Mouse (Mus musculus): ENCODE results near the gene Rnaseh2a. TPM values are rescaled to one million over a fixed set of nuclear protein-coding genes. Genes with fewer than 3 reads are reported as not detected.
A peak's percentile ranks its signal among the peaks of the same experiment; 100 is the strongest.

Rnaseh2a gene
- total and polyA plus RNA-seq, 2 experiments from 2014 or later: 57.3 to 57.9 TPM

- Histone ChIP-seq H3K4me3 (ENCODE audit: low read depth, low read length) (no peak overlapping the region), H3K36me3 (replicated peaks; ENCODE audit: control insufficient read depth, insufficient read depth, low read length) (no peaks in the 10 kb centered on the region), H3K9ac (replicated peaks; ENCODE audit: low read depth, low read length) (no peak overlapping the region), H3K27me3 (ENCODE audit: control insufficient read depth, insufficient read depth, low read length) (no peaks in the 10 kb centered on the region), H3K4me1 (ENCODE audit: control insufficient read depth, insufficient read depth) (peaks cover 27% of the 10 kb centered on the region), H3K9me3 (replicated peaks; ENCODE audit: control insufficient read depth, low read length) (no peaks in the 10 kb centered on the region), H3K4me2 (ENCODE audit: low read depth, low read length) (no peak overlapping the region), H3K27ac (ENCODE audit: low read depth) (no peak overlapping the region)
- DNase-seq (ENCODE audit: low spot score) (no peak), ATAC-seq (ENCODE audit: insufficient read depth, low read depth) (no peak)
- 79% methylated on average over 5 of the region's 5 CpGs for WGBS
- TF ChIP-seq EP300 (IDR thresholded peaks at IDR 0.05; ENCODE audit: low read depth) (no peak), CTCF (IDR thresholded peaks at IDR 0.05; ENCODE audit: low read depth) (no peak)
These were observed 17.8 kb upstream of the Rnaseh2a start for GRCm38 (mm10) chr8:84987388-84987787.

GRCm38 (mm10) chr8:84986379-84986945, 16.9 kb upstream of the Rnaseh2a start:
- Histone ChIP-seq H3K27me3 (ENCODE audit: control insufficient read depth, insufficient read depth, low read length) (no peaks in the 10 kb centered on the region), H3K27ac (ENCODE audit: low read depth) (peak overlapping the region; percentile 75), H3K9me3 (replicated peaks; ENCODE audit: control insufficient read depth, low read length) (no peaks in the 10 kb centered on the region), H3K4me2 (ENCODE audit: low read depth, low read length) (peak overlapping the region; percentile 87), H3K4me3 (ENCODE audit: low read depth, low read length) (peak overlapping the region; percentile 54), H3K36me3 (replicated peaks; ENCODE audit: control insufficient read depth, insufficient read depth, low read length) (no peaks in the 10 kb centered on the region), H3K9ac (replicated peaks; ENCODE audit: low read depth, low read length) (peak overlapping the region; percentile 48; the same call in 1 of the 2 replicates), H3K4me1 (ENCODE audit: control insufficient read depth, insufficient read depth) (peaks cover 32% of the 10 kb centered on the region)
- DNase-seq (ENCODE audit: low spot score) (no peak), ATAC-seq (ENCODE audit: insufficient read depth, low read depth) (no peak)
- TF ChIP-seq EP300 (IDR thresholded peaks at IDR 0.05; ENCODE audit: low read depth): no peak
- TF ChIP-seq CTCF (IDR thresholded peaks at IDR 0.05; ENCODE audit: low read depth): no peak
- 31% methylated on average over 8 of the region's 8 CpGs for WGBS

- Histone ChIP-seq H3K9ac (replicated peaks; ENCODE audit: low read depth, low read length) (peak overlapping the region; percentile 48), H3K4me3 (ENCODE audit: low read depth, low read length) (peak overlapping the region; percentile 54), H3K4me1 (ENCODE audit: control insufficient read depth, insufficient read depth) (peaks cover 34% of the 10 kb centered on the region), H3K27me3 (ENCODE audit: control insufficient read depth, insufficient read depth, low read length) (no peaks in the 10 kb centered on the region), H3K36me3 (replicated peaks; ENCODE audit: control insufficient read depth, insufficient read depth, low read length) (no peaks in the 10 kb centered on the region), H3K4me2 (ENCODE audit: low read depth, low read length) (peak overlapping the region; percentile 87), H3K27ac (ENCODE audit: low read depth) (peak overlapping the region; percentile 75), H3K9me3 (replicated peaks; ENCODE audit: control insufficient read depth, low read length) (no peaks in the 10 kb centered on the region)
- under 1% methylated on average over 53 of the region's 53 CpGs for WGBS
- peak; percentile 72 for DNase-seq (ENCODE audit: low spot score)
- no peak for TF ChIP-seq EP300 (IDR thresholded peaks at IDR 0.05; ENCODE audit: low read depth)
- TF ChIP-seq CTCF (IDR thresholded peaks at IDR 0.05; ENCODE audit: low read depth): 0 out of 2 replicates have a peak, but pooled peaks have one; percentile 4
- ATAC-seq (ENCODE audit: insufficient read depth, low read depth): peak; percentile 12
These were observed 16.3 kb upstream of the Rnaseh2a start for GRCm38 (mm10) chr8:84985684-84986378.

GRCm38 (mm10) chr8:84985049-84985683, 15.6 kb upstream of the Rnaseh2a start:
- TF ChIP-seq EP300 (IDR thresholded peaks at IDR 0.05; ENCODE audit: low read depth): no peak
- TF ChIP-seq CTCF (IDR thresholded peaks at IDR 0.05; ENCODE audit: low read depth): no peak
- WGBS: 5% methylated on average over 23 of the region's 23 CpGs
- no peaks in the 10 kb centered on the region for H3K9me3 ChIP-seq (replicated peaks; ENCODE audit: control insufficient read depth, low read length)
- no peaks in the 10 kb centered on the region for H3K27me3 ChIP-seq (ENCODE audit: control insufficient read depth, insufficient read depth, low read length)
- H3K9ac ChIP-seq (replicated peaks; ENCODE audit: low read depth, low read length): peak overlapping the region; percentile 48; the same call in 1 of the 2 replicates
- H3K4me3 ChIP-seq (ENCODE audit: low read depth, low read length): peak overlapping the region; percentile 54
- DNase-seq (ENCODE audit: low spot score): no peak
- no peaks in the 10 kb centered on the region for H3K36me3 ChIP-seq (replicated peaks; ENCODE audit: control insufficient read depth, insufficient read depth, low read length)
- no peak for ATAC-seq (ENCODE audit: insufficient read depth, low read depth)
- H3K4me1 ChIP-seq (ENCODE audit: control insufficient read depth, insufficient read depth): peaks cover 38% of the 10 kb centered on the region
- peak overlapping the region; percentile 87 for H3K4me2 ChIP-seq (ENCODE audit: low read depth, low read length)
- H3K27ac ChIP-seq (ENCODE audit: low read depth): peak overlapping the region; percentile 75

GRCm38 (mm10) chr8:84984294-84985048, 14.9 kb upstream of the Rnaseh2a start:
- Histone ChIP-seq H3K9me3 (replicated peaks; ENCODE audit: control insufficient read depth, low read length) (no peaks in the 10 kb centered on the region), H3K4me1 (ENCODE audit: control insufficient read depth, insufficient read depth) (peaks cover 40% of the 10 kb centered on the region), H3K27me3 (ENCODE audit: control insufficient read depth, insufficient read depth, low read length) (no peaks in the 10 kb centered on the region), H3K36me3 (replicated peaks; ENCODE audit: control insufficient read depth, insufficient read depth, low read length) (no peaks in the 10 kb centered on the region), H3K4me3 (ENCODE audit: low read depth, low read length) (no peak overlapping the region), H3K4me2 (ENCODE audit: low read depth, low read length) (peak overlapping the region; percentile 87), H3K9ac (replicated peaks; ENCODE audit: low read depth, low read length) (no peak overlapping the region), H3K27ac (ENCODE audit: low read depth) (peak overlapping the region; percentile 75)
- ATAC-seq (ENCODE audit: insufficient read depth, low read depth) (no peak), DNase-seq (ENCODE audit: low spot score) (no peak)
- TF ChIP-seq CTCF (IDR thresholded peaks at IDR 0.05; ENCODE audit: low read depth) (no peak), EP300 (IDR thresholded peaks at IDR 0.05; ENCODE audit: low read depth) (no peak)
- WGBS: 23% methylated on average over 13 of the region's 16 CpGs

All from heart, postnatal 0 days (tissue).